Mouse (Mus musculus): Measurements from ENCODE around the gene Erlin1.

Erlin1 gene

DNA sequence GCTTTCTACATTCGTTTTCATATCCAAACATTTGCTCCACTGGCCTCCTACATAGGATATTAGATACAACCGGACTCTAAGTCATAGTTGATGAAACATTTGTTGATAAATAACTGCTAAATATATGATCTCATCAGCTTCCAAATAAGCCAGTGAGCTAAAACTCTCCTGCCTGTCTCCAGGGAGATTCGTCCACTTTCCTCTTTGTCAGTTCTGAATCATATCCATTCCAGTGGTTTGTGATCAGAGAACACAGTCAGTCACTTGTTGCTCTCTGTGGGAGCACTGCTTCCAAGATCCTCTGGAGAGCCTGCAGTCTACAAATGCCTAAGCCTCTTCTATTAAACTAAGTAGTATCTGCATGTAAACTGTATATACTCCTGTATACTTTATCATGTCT, 9.4 kb downstream of the Erlin1 start:
- DNase-seq (ENCODE audit: low spot score in 2 of 2), result no peak

GRCm38 (mm10) chr19:44055173-44055826, 14.3 kb downstream of the Erlin1 start:
- DNase-seq (ENCODE audit: low spot score in 2 of 2), result no peak

- no peak for DNase-seq (ENCODE audit: low spot score in 2 of 2)
Measured at GRCm38 (mm10) chr19:44050388-44050787, 19.2 kb downstream of the Erlin1 start.

GRCm38 (mm10) chr19:44049282-44049681, 20.3 kb downstream of the Erlin1 start:
- no peak for DNase-seq (ENCODE audit: low spot score in 2 of 2)

DNA sequence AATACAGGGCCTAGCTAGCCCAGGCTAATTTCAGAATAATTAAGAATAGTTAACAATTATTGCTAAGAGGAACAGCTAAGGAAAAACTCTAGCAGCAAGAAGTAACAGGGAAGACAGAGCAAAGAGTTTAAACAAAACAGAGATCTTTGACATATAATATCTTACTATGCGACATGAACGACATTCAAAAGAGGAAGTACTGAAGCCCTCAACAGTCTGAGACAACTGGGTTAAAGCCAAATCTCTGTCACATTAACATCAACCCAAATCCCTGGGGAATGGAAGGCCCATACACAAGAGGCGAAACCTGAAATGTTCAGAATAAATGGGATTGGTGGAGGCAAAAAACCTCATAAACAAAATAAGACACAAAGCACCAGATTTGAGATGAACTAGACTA, 23.7 kb downstream of the Erlin1 start:
- no peak for DNase-seq (ENCODE audit: low spot score in 2 of 2)

DNA sequence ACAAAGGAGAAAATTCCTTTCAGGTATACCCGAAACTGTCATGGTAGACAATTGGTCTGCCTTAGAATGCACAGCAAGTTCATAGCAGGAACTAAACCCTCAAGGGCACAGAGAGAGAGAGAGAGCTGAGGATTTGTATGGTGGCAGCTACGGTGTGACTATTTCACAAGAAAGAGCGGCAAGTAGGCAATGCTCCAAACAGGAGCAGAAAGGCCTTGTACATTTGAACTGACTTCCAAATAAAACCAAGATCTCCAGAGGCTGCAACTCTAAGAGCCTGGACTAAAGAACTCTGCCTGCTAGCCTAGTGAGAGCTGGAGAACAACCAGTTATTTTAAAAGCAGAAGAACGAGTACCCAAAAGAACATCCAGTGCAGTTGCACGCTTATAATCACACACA, 27.5 kb downstream of the Erlin1 start:
- no peak for DNase-seq (ENCODE audit: low spot score in 2 of 2)

DNA sequence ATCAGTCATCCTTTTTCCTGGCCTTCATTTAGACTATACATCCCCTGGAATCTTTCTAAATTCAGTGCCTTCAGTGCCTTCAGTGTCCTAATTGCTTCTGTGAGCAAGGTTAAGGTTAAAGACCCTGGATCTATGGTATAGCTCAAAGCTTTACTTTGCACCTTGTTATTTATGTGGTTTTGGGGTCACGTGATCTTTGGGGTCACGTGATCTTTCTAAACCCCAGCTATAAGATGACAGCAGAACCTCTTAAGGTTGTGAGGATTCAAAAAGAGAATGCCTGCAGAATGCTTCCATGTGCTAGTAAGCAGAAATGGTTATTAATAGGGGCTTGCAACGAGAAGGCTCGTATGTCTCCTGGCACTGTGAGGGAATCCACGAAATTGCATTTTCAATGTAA, 36.2 kb downstream of the Erlin1 start:
- no peak for DNase-seq (ENCODE audit: low spot score in 2 of 2)

GRCm38 (mm10) chr19:44032046-44032744, 37.4 kb downstream of the Erlin1 start:
- DNase-seq (ENCODE audit: low spot score in 2 of 2), result no peak

GRCm38 (mm10) chr19:44030024-44030423, 39.6 kb downstream of the Erlin1 start:
- DNase-seq (ENCODE audit: low spot score in 2 of 2), result no peak

DNA sequence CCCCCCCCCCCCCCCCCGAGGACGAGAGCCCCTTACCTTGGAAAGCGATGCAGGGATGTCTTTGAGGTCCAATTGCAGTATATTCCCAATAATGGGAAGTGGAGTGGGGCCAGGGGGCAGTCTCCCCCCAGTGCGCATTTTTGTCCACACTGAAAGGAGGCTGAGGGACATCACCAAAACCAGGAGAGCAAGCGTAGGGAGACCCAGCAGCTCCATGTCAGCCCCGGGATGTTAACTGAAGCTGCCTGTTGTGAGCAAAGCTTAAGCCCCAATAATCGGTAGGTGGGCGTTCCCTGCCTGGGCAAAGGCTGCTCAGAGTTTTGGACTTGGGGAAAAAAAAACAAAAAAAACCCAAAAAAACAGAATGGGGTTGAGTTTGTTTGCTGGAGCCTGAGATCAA, 40.6 kb downstream of the Erlin1 start, which contains the start of gene Cyp2c23:
Cyp2c23 (minus strand) TSS at position 237 of the 400 bp plus-strand sequence.
- no peak for DNase-seq (ENCODE audit: low spot score in 2 of 2)

- no peak for DNase-seq (ENCODE audit: low spot score in 2 of 2)
Measured at GRCm38 (mm10) chr19:44026956-44027530, 42.5 kb downstream of the Erlin1 start.

- DNase-seq (ENCODE audit: low spot score in 2 of 2), result no peak
Measured at GRCm38 (mm10) chr19:44024921-44025585, 44.5 kb downstream of the Erlin1 start.

GRCm38 (mm10) chr19:44023066-44023465, 46.5 kb downstream of the Erlin1 start:
- DNase-seq (ENCODE audit: low spot score in 2 of 2), result no peak

DNA sequence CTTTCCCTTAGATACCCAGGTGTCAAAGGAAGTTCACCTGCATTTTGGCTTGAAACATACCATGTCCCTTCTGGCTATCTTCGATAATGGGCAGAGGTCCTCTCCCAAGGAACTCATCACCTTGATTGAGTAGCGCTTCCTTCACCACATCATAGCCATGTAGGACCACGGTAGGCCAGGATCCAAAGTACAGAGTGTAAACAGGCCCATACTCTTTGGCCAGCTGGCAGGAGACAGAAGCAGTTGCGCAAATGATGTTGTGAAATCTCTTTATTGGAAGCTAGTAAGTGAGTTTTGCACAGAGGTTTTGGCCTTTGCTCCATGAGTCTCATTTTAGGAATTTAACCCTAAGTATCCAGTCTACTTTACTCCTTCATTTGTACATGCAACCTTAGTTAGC, 48.1 kb downstream of the Erlin1 start:
- DNase-seq (ENCODE audit: low spot score in 2 of 2), result no peak

GRCm38 (mm10) chr19:44019739-44020138, 49.8 kb downstream of the Erlin1 start:
- no peak for DNase-seq (ENCODE audit: low spot score in 2 of 2)

DNA sequence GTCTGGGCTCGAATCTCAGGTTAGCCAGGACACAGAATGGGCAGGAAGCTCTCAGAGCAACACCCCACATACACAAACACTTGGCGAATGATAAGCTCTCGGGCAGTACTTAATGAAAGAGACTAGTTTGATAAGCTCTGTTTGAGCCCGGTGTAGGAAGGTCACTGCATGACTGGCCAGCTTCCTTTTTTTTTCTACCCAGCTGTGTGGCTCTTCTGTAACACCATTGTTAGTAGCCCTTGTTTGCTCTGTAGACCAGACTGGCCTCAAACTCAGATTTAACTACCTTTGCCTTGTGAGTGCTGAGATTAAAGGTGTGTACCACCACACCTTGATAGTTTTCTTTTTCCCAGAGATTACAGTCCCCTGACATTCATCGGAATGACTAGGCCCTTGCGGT, 55.7 kb downstream of the Erlin1 start:
- no peak for DNase-seq (ENCODE audit: low spot score in 2 of 2)

DNA sequence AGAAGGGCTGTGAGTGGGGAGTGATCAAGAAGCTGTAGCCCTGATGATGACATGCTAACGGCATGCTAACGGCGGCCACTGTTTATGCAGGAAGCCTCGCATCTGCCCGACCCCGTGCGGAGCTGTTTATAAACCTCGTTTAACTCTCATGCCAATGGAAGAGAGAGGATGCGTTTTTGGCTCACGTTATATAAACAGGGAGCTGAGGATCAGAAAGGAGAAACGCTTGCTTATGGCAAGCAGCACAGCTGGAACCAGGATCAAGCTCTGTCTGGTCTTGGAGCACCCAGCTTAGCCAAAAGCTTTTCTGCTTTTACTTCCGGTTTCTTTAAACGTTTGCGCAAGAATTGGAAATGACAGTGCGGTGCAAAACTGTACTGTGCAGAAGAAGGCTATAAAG, 60.8 kb downstream of the Erlin1 start:
- DNase-seq (ENCODE audit: low spot score in 2 of 2), result no peak

- DNase-seq (ENCODE audit: low spot score in 2 of 2), result no peak
Measured at GRCm38 (mm10) chr19:44007186-44007585, 62.4 kb downstream of the Erlin1 start.

GRCm38 (mm10) chr19:44005025-44005424, 64.6 kb downstream of the Erlin1 start:
- no peak for DNase-seq (ENCODE audit: low spot score in 2 of 2)

DNA sequence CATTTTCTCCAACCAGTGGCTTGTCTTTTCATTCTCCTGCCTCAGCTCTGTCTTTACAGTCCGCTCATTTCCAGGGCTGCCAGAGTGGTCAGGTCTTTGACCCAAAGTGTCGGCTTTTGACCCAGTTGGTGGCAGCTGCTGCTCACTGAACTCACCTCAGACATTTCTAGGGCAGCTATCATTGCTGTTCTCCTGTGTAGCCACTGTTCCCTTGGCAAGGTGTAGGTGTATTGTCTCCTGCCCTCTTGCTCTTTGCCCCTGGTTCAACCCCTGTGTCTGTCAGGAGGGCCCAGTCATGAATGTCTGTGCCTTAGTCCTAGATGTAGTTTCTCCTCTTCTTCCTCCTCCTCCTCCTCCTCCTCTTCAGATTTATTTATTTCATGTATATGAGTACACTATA, 65.3 kb downstream of the Erlin1 start:
- no peak for DNase-seq (ENCODE audit: low spot score in 2 of 2)

DNA sequence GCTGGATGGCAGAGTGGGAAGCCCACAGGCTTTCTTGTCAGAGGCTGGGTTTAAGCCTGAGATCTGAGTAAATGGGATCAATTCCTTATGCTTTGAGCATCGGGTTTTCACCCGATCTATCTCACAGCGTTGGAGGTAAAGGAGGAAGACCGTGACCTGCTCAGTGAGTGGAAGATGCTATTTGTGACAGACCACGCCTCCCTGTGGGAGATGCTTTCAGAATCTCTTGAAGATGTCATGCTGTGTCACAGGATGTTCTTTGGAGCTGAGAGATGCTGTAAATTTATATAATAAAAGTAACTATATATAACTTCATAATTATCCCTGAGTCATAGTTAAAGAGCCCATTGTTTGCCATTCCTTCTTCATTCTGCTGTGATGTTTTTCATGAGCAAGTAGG, 68.9 kb downstream of the Erlin1 start:
- no peak for DNase-seq (ENCODE audit: low spot score in 2 of 2)

DNA sequence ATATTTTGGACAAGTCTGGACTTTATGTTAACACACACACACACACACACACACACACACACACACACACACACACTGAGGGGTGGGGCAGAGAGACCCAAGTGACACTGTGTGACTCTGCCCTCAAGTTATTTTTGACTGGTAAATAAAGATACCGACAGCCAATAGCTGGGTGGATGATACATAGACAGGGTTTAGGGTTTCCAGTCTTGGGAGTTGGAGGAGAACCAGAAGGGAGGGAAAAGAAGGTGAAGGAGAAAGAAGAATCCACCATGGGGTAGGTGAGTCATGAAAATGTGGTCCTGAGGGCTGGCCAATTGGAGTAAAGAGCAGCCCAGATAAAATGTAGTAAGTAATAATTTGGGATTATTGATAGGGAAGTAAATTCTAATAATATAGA, 69.5 kb downstream of the Erlin1 start:
- DNase-seq (ENCODE audit: low spot score in 2 of 2), result no peak

Measured in cerebellum, postnatal 4 days (tissue).